Mouse (Mus musculus) erythroblast, embryonic 14.5 days (primary cell): ENCODE results near the gene Prkacb.

Source experiments
- GATA1 ChIP-seq: IDR thresholded peaks from 2 replicates; pipeline ENCODE4 v1.6.1; 2012; ENCODE audit warnings: low read length, inconsistent platforms, mixed read lengths
- TAL1 ChIP-seq: IDR thresholded peaks from 3 replicates; pipeline ENCODE4 v1.6.1; 2012; ENCODE audit warnings: low read length, inconsistent platforms, mixed read lengths

- TF ChIP-seq GATA1 (no peak), TAL1 (no peak)
These were observed 46.0 kb downstream of the Prkacb start for GRCm38 (mm10) chr3:146766701-146767181.
